Mouse (Mus musculus) CD4-positive naive resting alpha-beta T cell, adult 57 days (primary cell): ENCODE data around the gene Gm13178. TPM values are rescaled to one million over a fixed set of nuclear protein-coding genes. Genes with fewer than 3 reads are reported as not detected.

Source experiments
- total RNA-seq: library from RNA; stranded (reverse); gene quantifications from one replicate; pipeline ENCODE4 v1.2.4, GENCODE M21; 2023

Gene Gm13178
- total RNA-seq, result not detected

DNA sequence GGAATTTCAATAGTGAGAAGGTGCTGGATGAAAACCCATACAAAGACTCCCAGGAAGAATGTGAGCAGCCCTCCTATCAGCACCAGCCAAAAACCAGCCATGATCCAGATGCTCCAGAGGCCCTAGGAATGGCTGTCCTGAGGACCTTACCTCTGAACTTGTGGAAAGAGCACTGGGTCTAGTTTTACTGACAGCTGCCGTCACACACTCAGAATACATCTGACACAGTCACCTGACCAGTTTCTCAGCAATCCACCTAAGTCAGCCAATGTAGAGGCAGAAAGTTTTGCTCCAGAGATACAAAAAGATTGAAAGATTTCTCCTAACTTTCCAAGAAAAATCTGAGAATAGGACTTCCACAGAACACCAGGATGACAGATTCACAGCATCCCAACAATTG, at the start of gene Gm13178:
Gene Gm13178 (minus strand): TSS at position 101 of the 400 bp plus-strand sequence.

DNA sequence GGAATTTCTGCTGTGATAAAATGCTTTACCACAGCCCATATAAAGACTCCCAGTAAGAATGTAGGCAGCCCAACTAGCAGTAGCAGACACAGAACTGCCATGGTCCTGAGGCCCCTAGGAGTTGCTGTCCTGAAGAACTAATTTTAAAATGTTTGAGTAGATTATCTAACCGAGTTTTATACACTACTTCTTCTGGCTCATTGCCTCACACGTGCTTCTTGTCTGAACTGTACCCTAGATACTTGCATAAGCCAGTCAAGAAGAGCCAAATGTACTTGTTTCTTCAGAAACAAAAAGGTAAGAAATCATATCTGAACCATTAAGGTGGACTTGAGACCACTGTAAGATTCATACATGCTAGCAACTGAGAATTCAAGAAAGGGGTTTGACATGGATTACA, 34.9 kb downstream of the Gm13178 start, which contains the start of gene Gm436:
Gene Gm436 (minus strand): TSS at position 101 of the 400 bp plus-strand sequence.

Other genes starting within 250 kb of the Gm13178 start
- not detected for gene 9430007A20Rik, start 201.6 kb downstream of the Gm13178 start, total RNA-seq
- not detected for gene Gm13124, start 156.3 kb downstream of the Gm13178 start, total RNA-seq
- gene Aadacl4, start 107.7 kb downstream of the Gm13178 start, total RNA-seq, result not detected
- gene Gm436, start 35.0 kb downstream of the Gm13178 start, total RNA-seq, result not detected
- gene Gm438, start 65.2 kb upstream of the Gm13178 start, total RNA-seq, result not detected
- 2.5 TPM for gene Dhrs3, start 171.4 kb upstream of the Gm13178 start, total RNA-seq